ENCODE assay signal across 9 mouse cellular contexts in genomic region chr17:83001567-83001966, GRCm38 (mm10).
DNase-seq lines count a peak whose midpoint lies in the region; ATAC-seq lines count a peak whose summit lies in the region.
"Had no signal": no experiment of that assay in that cellular context is flagged by ENCODE, and none has a peak within 500 bp of the region (broad histone marks: within the 10 kb centered on the region; RNA-seq: fewer than 3 reads in every experiment).

No protein-coding gene starts in this region.

- H3K4me1 ChIP-seq in limb, embryonic 11.5 days (ENCODE audit: control insufficient read depth, insufficient read depth, low read length): no peaks in the 10 kb centered on the region
- H3K4me1 ChIP-seq in limb, embryonic 10.5 days: no peaks in the 10 kb centered on the region
- no peaks in the 10 kb centered on the region for H3K4me1 ChIP-seq in hindbrain, embryonic 14.5 days (replicated peaks; ENCODE audit: control insufficient read depth, insufficient read depth, low read length)
- H3K4me1 ChIP-seq in neural tube, embryonic 15.5 days: no peaks in the 10 kb centered on the region
- H3K4me1 ChIP-seq: liver, embryonic 13.5 days had no signal

- peak; percentile 27 for DNase-seq in limb, embryonic 11.5 days (ENCODE audit: low spot score)
- no peak for DNase-seq in limb, embryonic 10.5 days (ENCODE audit: low spot score)
- DNase-seq in adipocyte (ENCODE audit: low spot score): peak; percentile 54
- DNase-seq in hindbrain, embryonic 14.5 days (ENCODE audit: low spot score): peak; percentile 80
- no peak for DNase-seq in right cerebral cortex, adult 18-20 months
- no peak for DNase-seq in gastrocnemius, postnatal 10 days
- DNase-seq in frontal cortex, postnatal 14 days (ENCODE audit: low spot score in 2 of 2): no peak
- DNase-seq: liver, embryonic 13.5 days had no signal

- no peaks in the 10 kb centered on the region for H3K36me3 ChIP-seq in limb, embryonic 11.5 days (ENCODE audit: control insufficient read depth, insufficient read depth, low read length)
- H3K36me3 ChIP-seq in limb, embryonic 10.5 days: no peaks in the 10 kb centered on the region
- no peaks in the 10 kb centered on the region for H3K36me3 ChIP-seq in hindbrain, embryonic 14.5 days (replicated peaks; ENCODE audit: control insufficient read depth, insufficient read depth)
- H3K36me3 ChIP-seq in neural tube, embryonic 15.5 days: no peaks in the 10 kb centered on the region
- H3K36me3 ChIP-seq: liver, embryonic 13.5 days had no signal

- no peak overlapping the region for H3K4me3 ChIP-seq in limb, embryonic 11.5 days (ENCODE audit: low read depth, low read length)
- H3K4me3 ChIP-seq in limb, embryonic 10.5 days: no peak overlapping the region
- H3K4me3 ChIP-seq in hindbrain, embryonic 14.5 days (replicated peaks; ENCODE audit: low read length): no peak overlapping the region
- H3K4me3 ChIP-seq in neural tube, embryonic 15.5 days (replicated peaks): no peak overlapping the region
- H3K4me3 ChIP-seq: liver, embryonic 13.5 days had no signal

- H3K4me2 ChIP-seq in limb, embryonic 11.5 days (ENCODE audit: low read depth, severe bottlenecking): no peak overlapping the region
- no peak overlapping the region for H3K4me2 ChIP-seq in hindbrain, embryonic 14.5 days (replicated peaks)
- no peak overlapping the region for H3K4me2 ChIP-seq in neural tube, embryonic 15.5 days
- H3K4me2 ChIP-seq: liver, embryonic 13.5 days had no signal

- H3K9ac ChIP-seq in limb, embryonic 11.5 days (ENCODE audit: low read length): no peak overlapping the region
- H3K9ac ChIP-seq in hindbrain, embryonic 14.5 days: no peak overlapping the region
- H3K9ac ChIP-seq in neural tube, embryonic 15.5 days (replicated peaks): no peak overlapping the region
- H3K9ac ChIP-seq: liver, embryonic 13.5 days had no signal

- WGBS in limb, embryonic 11.5 days: 7% methylated on average over 2 of the region's 2 CpGs
- 15% methylated on average over 2 of the region's 2 CpGs for WGBS in limb, embryonic 10.5 days
- WGBS in hindbrain, embryonic 14.5 days: 20% methylated on average over 2 of the region's 2 CpGs
- whole genome bisulfite sequencing in neural tube, embryonic 15.5 days: 13% methylated on average over 2 of the region's 2 CpGs

- H3K27ac ChIP-seq in limb, embryonic 11.5 days (replicated peaks; ENCODE audit: low read depth, low read length): no peak overlapping the region
- no peak overlapping the region for H3K27ac ChIP-seq in limb, embryonic 10.5 days
- no peak overlapping the region for H3K27ac ChIP-seq in hindbrain, embryonic 14.5 days
- H3K27ac ChIP-seq in neural tube, embryonic 15.5 days (replicated peaks): no peak overlapping the region
- H3K27ac ChIP-seq: liver, embryonic 13.5 days had no signal

- no peak for ATAC-seq in limb, embryonic 11.5 days (ENCODE audit: insufficient number of reproducible peaks, low FRiP score, low TSS enrichment, low read depth)
- peak; percentile 80; the same call in 1 of the 2 replicates for ATAC-seq in hindbrain, embryonic 14.5 days (ENCODE audit: low FRiP score)
- peak; percentile 67 for ATAC-seq in neural tube, embryonic 15.5 days (ENCODE audit: low FRiP score)

- no peaks in the 10 kb centered on the region for H3K9me3 ChIP-seq in limb, embryonic 11.5 days (ENCODE audit: control insufficient read depth, low read length)
- H3K9me3 ChIP-seq in limb, embryonic 10.5 days (replicated peaks): no peaks in the 10 kb centered on the region
- H3K9me3 ChIP-seq in hindbrain, embryonic 14.5 days (ENCODE audit: control insufficient read depth, low read length): no peaks in the 10 kb centered on the region
- no peaks in the 10 kb centered on the region for H3K9me3 ChIP-seq in neural tube, embryonic 15.5 days (replicated peaks)
- H3K9me3 ChIP-seq: liver, embryonic 13.5 days had no signal

- no peaks in the 10 kb centered on the region for H3K27me3 ChIP-seq in limb, embryonic 11.5 days (ENCODE audit: control insufficient read depth, insufficient read depth, low read length)
- no peaks in the 10 kb centered on the region for H3K27me3 ChIP-seq in limb, embryonic 10.5 days (ENCODE audit: low read depth, poor library complexity, severe bottlenecking)
- no peaks in the 10 kb centered on the region for H3K27me3 ChIP-seq in hindbrain, embryonic 14.5 days (ENCODE audit: control insufficient read depth, insufficient read depth, low read length)
- H3K27me3 ChIP-seq in neural tube, embryonic 15.5 days (replicated peaks): no peaks in the 10 kb centered on the region
- H3K27me3 ChIP-seq: liver, embryonic 13.5 days had no signal

Comparison
In these comparisons a context has a peak if more than half of its experiments do, and no peak if none do; other contexts are left out.
1. DNase-seq: peak in limb, embryonic 11.5 days (single experiment), adipocyte (single experiment) and hindbrain, embryonic 14.5 days (single experiment); none in limb, embryonic 10.5 days (single experiment), right cerebral cortex, adult 18-20 months (single experiment), gastrocnemius, postnatal 10 days (single experiment) and frontal cortex, postnatal 14 days (0 of 2).